Mouse (Mus musculus) c-Kit-negative CD71-positive TER-119-positive erythroid progenitor cells, embryonic 14.5 days (primary cell): Measurements from ENCODE around the gene Acat3.
"Not testable (repeated sequence)": the region's sequence is repeated elsewhere in the genome, so short reads cannot be mapped to it uniquely, and the experiment has no call there.

Experiments
- DNase-seq: peaks from one replicate; pipeline ENCODE4 v3.0.0-alpha.2; 2013; ENCODE audit warnings: low read depth, low spot score

Acat3 gene

DNA sequence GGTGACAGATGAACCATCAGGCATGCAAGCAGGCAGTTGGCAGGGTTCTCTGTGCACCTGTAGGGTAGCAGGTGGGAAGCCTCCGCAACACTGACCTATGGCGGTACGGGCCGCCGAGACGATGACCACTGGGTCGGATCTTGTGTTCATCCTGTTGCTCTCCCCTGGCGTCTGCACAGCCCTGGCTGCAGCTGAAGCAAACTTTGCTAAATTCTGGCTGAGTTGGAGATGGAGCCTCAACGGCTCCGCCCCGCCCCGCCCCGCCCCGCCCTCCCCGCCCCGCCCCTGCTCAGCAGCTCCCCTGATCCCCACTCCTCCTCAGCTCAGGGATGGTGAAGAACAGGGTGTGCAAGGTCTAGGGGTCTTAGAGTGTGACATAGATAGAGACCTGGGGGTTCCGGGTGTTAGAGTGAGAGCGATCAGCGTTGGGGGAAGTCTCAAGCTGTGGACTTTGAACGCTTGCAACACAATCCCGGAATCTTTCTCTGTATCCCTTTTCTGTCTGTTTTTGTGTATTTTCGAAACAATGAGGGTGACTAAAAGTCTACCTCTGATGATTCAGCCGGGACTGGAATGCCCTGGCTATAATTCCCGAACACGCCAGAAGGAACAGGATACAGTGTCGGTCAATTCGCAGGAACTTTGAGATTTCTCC is at the start of gene Acat3:
Gene Acat3 (minus strand): TSS at position 450 of the 655 bp plus-strand sequence.
- no peak for DNase-seq

- DNase-seq: not testable (repeated sequence)
Measured at GRCm38 (mm10) chr17:12988096-12988495, 47.7 kb upstream of the Acat3 start.

DNA sequence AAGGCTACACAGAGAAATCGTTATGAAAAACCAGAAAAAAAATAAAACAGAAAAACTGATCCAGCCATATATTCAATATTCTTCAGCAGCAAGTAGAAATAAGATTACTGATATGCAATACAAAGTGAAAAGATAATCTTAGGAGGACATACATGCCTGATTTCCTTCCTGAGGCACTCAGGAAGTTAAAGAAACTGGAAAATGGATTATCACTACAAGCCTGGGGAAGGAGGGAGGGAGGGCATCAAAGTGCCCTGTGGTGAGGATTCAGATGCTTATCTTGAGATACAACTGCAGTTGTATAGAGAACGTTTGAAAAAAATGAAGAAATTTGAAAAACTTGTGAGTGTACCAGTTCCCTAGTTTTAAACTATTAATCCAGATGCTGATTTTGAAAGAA is 43.6 kb upstream of the Acat3 start:
- no peak for DNase-seq

DNA sequence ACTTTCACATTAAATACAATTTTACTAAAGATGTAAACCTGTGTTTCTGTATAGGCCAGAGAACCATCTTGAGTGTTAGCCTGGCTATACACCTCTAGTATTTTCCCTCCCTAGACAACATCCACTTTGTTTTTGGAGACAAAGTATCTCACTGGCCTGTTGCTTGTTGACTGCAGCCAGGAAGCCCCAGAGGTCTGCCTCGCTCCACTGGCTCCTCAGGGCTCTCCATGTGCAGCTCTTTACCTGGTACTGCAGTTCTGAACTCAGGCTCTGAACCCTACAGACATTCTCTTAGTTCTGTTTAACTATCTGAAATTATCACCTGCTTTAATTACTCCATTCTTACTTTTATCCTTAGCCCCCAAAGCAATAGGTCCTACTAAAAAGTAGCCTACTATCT is 38.1 kb upstream of the Acat3 start:
- DNase-seq: no peak

DNA sequence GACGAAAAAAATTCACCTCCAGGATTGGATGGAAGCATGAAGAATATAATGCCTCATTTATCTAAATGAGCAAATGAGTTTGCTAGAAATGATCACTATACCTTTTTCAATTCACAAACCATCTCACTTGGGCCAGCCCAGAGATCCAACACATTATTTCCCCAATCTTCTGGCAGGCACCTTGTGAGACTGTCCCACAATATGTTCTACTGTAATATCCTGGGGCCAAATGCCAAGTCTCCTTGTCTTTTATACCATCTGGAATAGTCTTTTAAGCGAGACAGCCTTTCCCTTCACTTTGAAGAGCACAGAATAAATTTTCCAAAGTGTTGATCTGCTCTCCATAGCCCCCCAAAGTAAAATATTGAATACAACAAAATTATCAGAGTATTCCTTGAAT is 33.5 kb upstream of the Acat3 start:
- no peak for DNase-seq

DNA sequence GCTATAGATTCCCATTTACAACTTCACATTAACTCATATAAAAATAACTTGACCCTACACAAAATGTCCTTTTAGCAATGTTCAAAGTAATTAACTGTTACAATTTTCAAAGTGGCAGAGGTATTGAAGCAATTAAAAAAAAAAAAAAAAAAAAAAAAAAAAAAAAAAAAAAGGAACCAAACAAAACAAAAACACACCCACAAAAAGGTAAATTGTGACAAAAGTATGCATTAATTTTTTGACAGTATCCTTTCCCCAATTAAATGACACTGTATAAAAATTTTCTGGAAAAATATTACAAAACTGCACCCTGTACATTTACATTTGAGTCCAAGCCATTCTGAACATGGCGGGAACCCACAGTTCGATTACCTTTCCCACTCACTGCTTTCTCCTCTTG is 26.8 kb upstream of the Acat3 start:
- DNase-seq: no peak

- no peak for DNase-seq
Measured at GRCm38 (mm10) chr17:12963476-12963875, 23.1 kb upstream of the Acat3 start.

DNA sequence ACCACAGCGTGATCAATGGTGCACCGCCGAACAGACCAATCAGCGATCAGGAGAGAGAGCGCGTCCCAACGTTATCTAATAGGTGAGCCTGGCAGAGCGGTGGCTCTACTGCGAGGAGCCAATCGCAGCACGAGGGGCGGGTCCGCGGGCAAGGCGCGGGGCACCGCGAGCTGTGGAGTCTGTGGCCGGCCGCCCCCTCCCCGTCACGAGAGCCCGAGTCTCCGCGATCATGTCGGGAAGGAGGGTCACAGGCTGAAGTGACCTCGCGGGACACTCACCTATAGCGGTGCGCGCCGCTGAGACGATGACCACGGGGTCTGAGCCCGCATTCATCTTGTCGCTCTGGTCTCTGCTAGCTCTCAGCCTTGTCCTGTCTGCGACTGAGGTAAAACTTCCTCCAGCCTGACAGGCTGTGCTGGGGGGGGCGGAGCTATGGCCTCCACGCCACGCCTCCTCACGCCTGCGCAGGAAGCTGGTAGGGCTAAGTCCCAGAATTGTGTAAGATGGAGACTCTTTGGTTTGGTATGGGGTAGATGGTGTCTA is 20.0 kb upstream of the Acat3 start, which contains the start of gene Acat2:
Gene Acat2 (minus strand): TSS at position 417 of the 543 bp plus-strand sequence.
- peak; percentile 88 for DNase-seq

DNA sequence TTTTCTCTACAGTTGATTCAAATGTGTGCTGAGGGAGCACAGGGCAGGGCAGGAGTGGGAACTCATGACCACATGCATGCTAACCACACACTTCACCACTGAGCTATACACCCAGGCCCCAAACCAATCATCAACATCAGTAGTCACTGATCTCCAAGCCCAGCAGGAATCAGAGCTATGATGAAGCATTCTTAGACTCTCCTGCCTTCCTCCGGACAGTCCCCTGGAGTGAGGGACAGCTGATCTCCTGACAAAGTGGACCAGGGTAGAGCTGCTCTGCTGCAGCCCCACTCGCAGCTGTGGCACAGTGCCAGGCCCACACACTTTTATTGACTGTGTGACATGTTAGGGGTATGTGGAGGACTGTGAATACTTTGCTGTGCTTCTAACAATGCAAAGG is 19.0 kb upstream of the Acat3 start:
- not testable (repeated sequence) for DNase-seq

- DNase-seq: no peak
Measured at GRCm38 (mm10) chr17:12956664-12957063, 16.3 kb upstream of the Acat3 start.

DNA sequence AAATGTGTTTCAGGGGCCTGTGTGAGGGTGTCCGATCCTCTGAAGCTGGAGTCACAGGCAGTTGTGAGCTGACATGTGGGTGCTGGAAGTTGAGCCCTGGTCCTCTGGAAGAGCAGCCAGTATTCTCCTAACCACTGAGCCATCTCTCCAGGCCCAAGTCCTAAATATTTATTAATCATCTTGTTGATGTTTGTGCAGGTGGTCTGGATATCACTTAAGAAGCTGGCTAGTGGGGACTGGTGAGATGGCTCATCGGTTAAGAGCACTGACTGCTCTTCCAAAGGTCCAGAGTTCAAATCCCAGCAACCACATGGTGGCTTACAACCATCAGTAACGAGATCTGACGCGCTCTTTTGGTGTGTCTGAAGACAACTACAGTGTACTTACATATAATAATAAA is 9.3 kb upstream of the Acat3 start:
- no peak for DNase-seq

- DNase-seq: no peak
Measured at GRCm38 (mm10) chr17:12942459-12943162, 2.2 kb upstream of the Acat3 start.

GRCm38 (mm10) chr17:12941543-12942260 is 1.3 kb upstream of the Acat3 start:
- DNase-seq: no peak

- DNase-seq: not testable (repeated sequence)
Measured at GRCm38 (mm10) chr17:12939377-12940148, 837 bp downstream of the Acat3 start.

DNA sequence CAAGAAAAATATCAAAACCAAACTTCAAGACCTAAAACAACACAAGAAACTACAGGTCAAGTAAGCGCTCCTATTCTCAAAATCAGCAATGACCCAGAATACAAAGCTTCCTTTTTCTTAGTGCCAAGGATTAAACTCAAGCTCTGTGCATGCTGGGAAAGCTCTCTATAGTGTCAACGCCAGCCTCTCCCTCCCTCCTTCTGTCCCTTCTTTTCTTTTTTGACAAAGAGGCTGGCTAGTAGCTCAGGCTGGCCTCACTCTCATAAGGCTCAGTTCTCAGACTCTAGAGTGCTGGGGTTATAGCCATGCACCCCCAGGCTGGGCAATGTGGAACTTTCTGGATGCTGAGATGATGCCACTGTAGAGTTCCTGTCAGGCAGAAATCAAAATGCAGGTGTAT is 2.3 kb downstream of the Acat3 start:
- DNase-seq: no peak

DNA sequence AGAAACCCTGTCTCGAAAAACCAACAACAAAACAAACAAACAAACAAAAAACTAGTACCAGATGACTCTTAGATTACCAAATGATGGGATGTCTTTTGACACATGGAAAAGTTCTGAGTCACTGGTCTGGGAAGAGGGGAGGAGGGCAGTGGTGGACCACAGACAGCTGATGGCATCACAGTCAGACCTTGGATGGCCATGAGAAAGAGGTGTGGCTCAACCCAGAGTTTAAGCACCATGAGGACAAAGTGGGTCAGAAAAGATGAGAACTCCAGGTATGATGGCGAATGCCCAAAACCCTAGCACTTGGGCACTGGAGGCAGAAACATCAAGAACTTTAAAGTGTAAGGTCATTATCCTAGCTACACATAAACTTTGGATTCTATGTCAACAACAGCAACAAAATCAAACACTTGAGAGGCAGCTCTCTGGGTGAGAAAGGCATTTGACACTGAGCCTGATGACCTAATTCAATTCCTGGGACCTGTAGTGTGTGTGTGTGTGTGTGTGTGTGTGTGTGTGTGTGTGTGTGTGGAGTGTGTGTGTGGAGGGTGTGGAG is 2.9 kb downstream of the Acat3 start:
- no peak for DNase-seq

- no peak for DNase-seq
Measured at GRCm38 (mm10) chr17:12935719-12936118, 4.7 kb downstream of the Acat3 start.

GRCm38 (mm10) chr17:12931576-12931975 is 8.8 kb downstream of the Acat3 start:
- DNase-seq: not testable (repeated sequence)

DNA sequence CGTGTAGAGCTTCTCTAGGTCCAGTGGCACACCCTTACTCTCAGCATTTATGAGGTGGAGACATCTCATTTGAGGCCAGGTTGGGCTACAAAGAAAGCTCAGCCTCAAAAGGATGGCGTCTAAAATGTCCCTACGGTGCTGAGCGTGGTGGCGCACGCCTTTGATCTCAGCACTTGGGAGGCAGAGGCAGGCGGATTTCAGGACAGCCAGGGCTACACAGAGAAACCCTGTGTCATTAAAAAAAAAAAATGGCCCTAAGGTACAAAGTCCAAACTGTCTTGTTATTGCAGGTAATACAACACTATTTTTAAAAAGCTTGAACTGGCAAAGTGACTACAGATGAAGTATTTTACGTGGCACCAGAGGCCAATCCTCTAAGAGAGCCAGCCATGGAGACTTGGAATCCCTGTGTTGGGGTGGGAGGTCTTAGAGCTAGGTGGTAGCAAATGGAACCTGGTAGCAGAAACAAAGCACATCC is 14.7 kb downstream of the Acat3 start:
- DNase-seq: no peak

- no peak for DNase-seq
Measured at GRCm38 (mm10) chr17:12925001-12925400, 15.4 kb downstream of the Acat3 start.

DNA sequence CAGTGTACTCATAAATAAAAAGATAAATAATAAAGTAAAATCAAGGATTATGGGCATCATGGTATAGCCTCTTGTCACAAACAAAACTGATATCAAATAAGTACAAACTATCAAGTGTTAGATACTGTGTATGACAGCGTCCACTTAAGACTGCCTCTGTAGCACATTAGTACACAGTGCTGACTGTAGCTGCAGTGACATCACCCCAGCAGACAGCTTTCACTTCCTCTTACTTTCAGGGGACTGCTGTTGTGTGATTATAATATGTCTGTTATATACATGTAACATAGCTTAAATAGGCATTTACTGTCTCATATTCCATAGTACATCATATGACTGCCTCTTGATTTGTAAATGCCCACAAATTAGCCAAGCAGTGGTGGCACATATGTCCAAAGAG is 19.3 kb downstream of the Acat3 start:
- DNase-seq: no peak
